In the genomic region with DNA sequence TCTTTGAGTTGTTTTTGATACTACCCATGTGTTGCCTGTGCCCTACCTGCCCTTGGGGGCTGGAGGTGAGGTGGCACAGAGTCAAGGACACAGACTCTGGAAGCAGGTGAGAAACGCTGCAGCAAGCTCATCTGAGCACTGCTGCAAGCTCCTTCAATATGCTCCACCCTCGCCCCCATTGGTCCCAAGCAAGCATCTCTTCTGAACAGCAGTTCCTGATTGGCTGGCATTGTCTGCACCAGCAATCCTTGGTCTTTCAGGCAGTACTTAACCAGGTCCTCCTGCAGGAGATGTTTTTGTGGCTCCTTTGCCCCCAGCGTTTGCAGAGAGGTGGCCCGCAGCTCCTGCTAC, we compare ENCODE assay signal across 8 mouse cellular contexts. TPM values are rescaled to one million over a fixed set of nuclear protein-coding genes. Genes with fewer than 3 reads are reported as not detected.
DNase-seq lines count a peak whose midpoint lies in the region; ATAC-seq and TF ChIP-seq lines count a peak whose summit lies in the region.

No protein-coding gene starts in this region.

- H3K27me3 ChIP-seq in MEL (ENCODE audit: control insufficient read depth in 1 of 2, insufficient read depth in 2 of 2, low read length in 2 of 2), result no peaks in the 10 kb centered on the region
- H3K27me3 ChIP-seq in embryonic facial prominence, embryonic 14.5 days (replicated peaks; ENCODE audit: control insufficient read depth, insufficient read depth, low read length), result no peaks in the 10 kb centered on the region
- H3K27me3 ChIP-seq in intestine, embryonic 16.5 days (replicated peaks; ENCODE audit: control insufficient read depth, insufficient read depth, low read length), result no peaks in the 10 kb centered on the region
- no peaks in the 10 kb centered on the region for H3K27me3 ChIP-seq in midbrain, embryonic 11.5 days (ENCODE audit: control insufficient read depth, insufficient read depth, low read length)

- TF ChIP-seq POLR2A in MEL (IDR thresholded peaks at IDR 0.05; ENCODE audit: control insufficient read depth in 1 of 2, insufficient read depth in 1 of 2, low read depth in 1 of 2, low read length in 2 of 2, poor library complexity in 1 of 2), result no peak

- H3K9me3 ChIP-seq in MEL (replicated peaks; ENCODE audit: insufficient read depth, low read length), result no peaks in the 10 kb centered on the region
- no peaks in the 10 kb centered on the region for H3K9me3 ChIP-seq in embryonic facial prominence, embryonic 14.5 days (ENCODE audit: control insufficient read depth, low read length)
- H3K9me3 ChIP-seq in intestine, embryonic 16.5 days (ENCODE audit: control insufficient read depth, low read length), result no peaks in the 10 kb centered on the region
- no peaks in the 10 kb centered on the region for H3K9me3 ChIP-seq in midbrain, embryonic 11.5 days (ENCODE audit: control insufficient read depth, low read length)

- no peak for TF ChIP-seq EP300 in MEL (IDR thresholded peaks at IDR 0.05; ENCODE audit: low read depth in 1 of 2, low read length in 2 of 2)

- H3K4me3 ChIP-seq in MEL (ENCODE audit: control insufficient read depth in 1 of 2, insufficient read depth in 1 of 2, low read depth in 2 of 2, low read length in 2 of 2), result no peak overlapping the region
- no peak overlapping the region for H3K4me3 ChIP-seq in embryonic facial prominence, embryonic 14.5 days (ENCODE audit: low read depth, low read length)
- no peak overlapping the region for H3K4me3 ChIP-seq in intestine, embryonic 16.5 days (ENCODE audit: low read length)
- no peak overlapping the region for H3K4me3 ChIP-seq in midbrain, embryonic 11.5 days (ENCODE audit: low read depth, low read length)
- H3K4me3 ChIP-seq in gastrocnemius, adult 2 months, result no peak overlapping the region

- H3K36me3 ChIP-seq in MEL (ENCODE audit: control insufficient read depth in 1 of 2, insufficient read depth in 2 of 2, low read length in 2 of 2), result no peaks in the 10 kb centered on the region
- no peaks in the 10 kb centered on the region for H3K36me3 ChIP-seq in embryonic facial prominence, embryonic 14.5 days (ENCODE audit: control insufficient read depth, insufficient read depth, low read length)
- H3K36me3 ChIP-seq in intestine, embryonic 16.5 days (ENCODE audit: control insufficient read depth, insufficient read depth, low read length), result no peaks in the 10 kb centered on the region
- no peaks in the 10 kb centered on the region for H3K36me3 ChIP-seq in midbrain, embryonic 11.5 days (ENCODE audit: control insufficient read depth, insufficient read depth, low read length)

- H3K4me2 ChIP-seq in embryonic facial prominence, embryonic 14.5 days (ENCODE audit: low read depth, low read length), result peak overlapping the region; percentile 52
- peak overlapping the region; percentile 44; the same call in 1 of the 2 replicates for H3K4me2 ChIP-seq in intestine, embryonic 16.5 days (ENCODE audit: low read depth, low read length)
- H3K4me2 ChIP-seq in midbrain, embryonic 11.5 days, result no peak overlapping the region

- no peak overlapping the region for H3K27ac ChIP-seq in MEL (ENCODE audit: control insufficient read depth, low read depth, low read length)
- H3K27ac ChIP-seq in embryonic facial prominence, embryonic 14.5 days (replicated peaks; ENCODE audit: low read depth, low read length), result no peak overlapping the region; the same call in 1 of the 2 replicates
- H3K27ac ChIP-seq in intestine, embryonic 16.5 days (ENCODE audit: low read length), result no peak overlapping the region
- H3K27ac ChIP-seq in midbrain, embryonic 11.5 days (ENCODE audit: low read depth, low read length), result no peak overlapping the region
- no peak overlapping the region for H3K27ac ChIP-seq in gastrocnemius, adult 2 months

- intact Hi-C loops in gastrocnemius, adult 2 months (cut with DNase I), result no loop called here

- no peak overlapping the region for H3K9ac ChIP-seq in MEL (ENCODE audit: control insufficient read depth, low read depth, low read length, poor library complexity, severe bottlenecking)
- H3K9ac ChIP-seq in embryonic facial prominence, embryonic 14.5 days (ENCODE audit: low read depth, low read length), result peak overlapping the region; percentile 32
- H3K9ac ChIP-seq in intestine, embryonic 16.5 days (ENCODE audit: low read depth, low read length), result no peak overlapping the region
- H3K9ac ChIP-seq in midbrain, embryonic 11.5 days (ENCODE audit: low read length), result no peak overlapping the region

- no peaks in the 10 kb centered on the region for H3K79me2 ChIP-seq in MEL (ENCODE audit: control insufficient read depth, insufficient read depth, low read length, poor library complexity)

- no peak for TF ChIP-seq RAD21 in MEL (IDR thresholded peaks at IDR 0.05; ENCODE audit: low read depth, low read length)

- TF ChIP-seq CTCF in MEL (IDR thresholded peaks at IDR 0.05 in 2 of 3, conservative IDR thresholded peaks at IDR 0.05 in 1 of 3; ENCODE audit: control insufficient read depth in 1 of 3, insufficient read depth in 1 of 3, low read depth in 2 of 3, low read length in 3 of 3, poor library complexity in 1 of 3, severe bottlenecking in 1 of 3), result no peak
- TF ChIP-seq CTCF in gastrocnemius, adult 2 months (IDR thresholded peaks at IDR 0.05), result no peak

- 30% methylated on average over 4 of the region's 4 CpGs for WGBS in embryonic facial prominence, embryonic 14.5 days
- 51% methylated on average over 4 of the region's 4 CpGs for WGBS in intestine, embryonic 16.5 days
- 51% methylated on average over 4 of the region's 4 CpGs for WGBS in midbrain, embryonic 11.5 days

- H3K4me1 ChIP-seq in MEL (ENCODE audit: control insufficient read depth in 1 of 2, insufficient read depth in 2 of 2, low read length in 2 of 2), result no peaks in the 10 kb centered on the region
- 0 out of 2 replicates have a peak, but pooled peaks cover 4% of the 10 kb centered on the region for H3K4me1 ChIP-seq in embryonic facial prominence, embryonic 14.5 days (ENCODE audit: control insufficient read depth, insufficient read depth, low read length)
- H3K4me1 ChIP-seq in intestine, embryonic 16.5 days (ENCODE audit: control insufficient read depth, insufficient read depth, low read length), result peaks cover 6% of the 10 kb centered on the region; the same call in 1 of the 2 replicates
- H3K4me1 ChIP-seq in midbrain, embryonic 11.5 days (ENCODE audit: control insufficient read depth, insufficient read depth, low read length), result peaks cover 12% of the 10 kb centered on the region

- peak; percentile 16 for DNase-seq in MEL (ENCODE audit: low read depth, low spot score)
- no peak for DNase-seq in embryonic facial prominence, embryonic 14.5 days (ENCODE audit: low spot score)
- no peak for DNase-seq in midbrain, embryonic 11.5 days (ENCODE audit: low spot score, missing footprints)
- no peak for DNase-seq in spleen, postnatal 4 days (ENCODE audit: low spot score in 2 of 2)
- DNase-seq in thymus, adult 18-20 months, result no peak
- no peak for DNase-seq in adrenal gland, postnatal 36 days
- no peak for DNase-seq in gastrocnemius, adult 2 months

- no peak for ATAC-seq in embryonic facial prominence, embryonic 14.5 days (ENCODE audit: low read depth)
- ATAC-seq in intestine, embryonic 16.5 days, result peak; percentile 11; the same call in 1 of the 2 replicates
- ATAC-seq in midbrain, embryonic 11.5 days (ENCODE audit: low FRiP score), result peak; percentile 36; the same call in 1 of the 2 replicates

TF ChIP-seq in MEL, 35 proteins besides CTCF, POLR2A, EP300 and RAD21 (continues in another document):
- TF ChIP-seq GATA1 (IDR thresholded peaks at IDR 0.05; ENCODE audit: low read depth, low read length) (no peak), ETS1 (IDR thresholded peaks at IDR 0.05; ENCODE audit: low read depth, low read length) (no peak), MXI1 (IDR thresholded peaks at IDR 0.05; ENCODE audit: low read depth, low read length) (no peak), POLR2AphosphoS5 (IDR thresholded peaks at IDR 0.05; ENCODE audit: borderline replicate concordance, low read depth, low read length) (no peak), ZKSCAN1 (IDR thresholded peaks at IDR 0.05; ENCODE audit: low read depth, low read length) (no peak), MAZ (IDR thresholded peaks at IDR 0.05; ENCODE audit: low read depth, low read length) (no peak), ZNF384 (IDR thresholded peaks at IDR 0.05; ENCODE audit: low read depth, low read length) (no peak), USF1 (IDR thresholded peaks at IDR 0.05; ENCODE audit: low read depth, low read length) (no peak), NRF1 (IDR thresholded peaks at IDR 0.05; ENCODE audit: insufficient read depth, low read depth, low read length, poor library complexity, severe bottlenecking) (no peak), SIN3A (IDR thresholded peaks at IDR 0.05; ENCODE audit: low read length) (no peak)

RNA-seq across cellular contexts. Expression of a gene that starts 34.6 kb away (rescaled TPM):
- total RNA-seq in MEL (2012; rRNA removed), result not detected in 2 replicates
- polyA plus RNA-seq in MEL (2012; ENCODE audit: insufficient read depth in 1 of 2, insufficient read length in 2 of 2, low read depth in 1 of 2, low replicate concordance in 2 of 2, missing spikeins in 1 of 2), result not detected
- 1.3 and 1.5 TPM in 2 replicates for polyA plus RNA-seq in embryonic facial prominence, embryonic 14.5 days (2014; fragmentation: Nextera tagmentation; extraction: Ambion mirVana)
- polyA plus RNA-seq in intestine, embryonic 16.5 days (2015; fragmentation: Nextera tagmentation; extraction: Ambion mirVana), result 0.07 and 0.16 TPM in 2 replicates
- polyA plus RNA-seq in midbrain, embryonic 11.5 days (2014; fragmentation: Nextera tagmentation; extraction: Ambion mirVana), result 4.5 and 5.7 TPM in 2 replicates
- total RNA-seq in adrenal gland, postnatal 36 days (2021), result 1 to 10 TPM; 1.0 to 1.2 TPM
- total RNA-seq in gastrocnemius, adult 2 months (2021), result 1 to 10 TPM in 1 of 2 experiments, under 1 TPM in 1; 0.59 to 1.4 TPM

RNA-seq across cellular contexts. Expression of a gene that starts 41.2 kb away (rescaled TPM):
- 297 and 388 TPM in 2 replicates for total RNA-seq in MEL (2012; rRNA removed)
- 100 to 1,000 TPM; 243 to 846 TPM for polyA plus RNA-seq in MEL (2012; ENCODE audit: insufficient read depth in 1 of 2, insufficient read length in 2 of 2, low read depth in 1 of 2, low replicate concordance in 2 of 2, missing spikeins in 1 of 2)
- polyA plus RNA-seq in embryonic facial prominence, embryonic 14.5 days (2014; fragmentation: Nextera tagmentation; extraction: Ambion mirVana), result 283 and 285 TPM in 2 replicates
- 247 and 266 TPM in 2 replicates for polyA plus RNA-seq in intestine, embryonic 16.5 days (2015; fragmentation: Nextera tagmentation; extraction: Ambion mirVana)
- 364 and 404 TPM in 2 replicates for polyA plus RNA-seq in midbrain, embryonic 11.5 days (2014; fragmentation: Nextera tagmentation; extraction: Ambion mirVana)
- 10 to 100 TPM; 12.3 to 14.5 TPM for total RNA-seq in adrenal gland, postnatal 36 days (2021)
- total RNA-seq in gastrocnemius, adult 2 months (2021), result not detected

RNA-seq across cellular contexts. Expression of a gene that starts 47.6 kb away (rescaled TPM):
- total RNA-seq in MEL (2012; rRNA removed), result 23.4 and 26.0 TPM in 2 replicates
- polyA plus RNA-seq in MEL (2012; ENCODE audit: insufficient read depth in 1 of 2, insufficient read length in 2 of 2, low read depth in 1 of 2, low replicate concordance in 2 of 2, missing spikeins in 1 of 2), result 10 to 100 TPM; 28.5 to 76.4 TPM
- 30.8 and 31.4 TPM in 2 replicates for polyA plus RNA-seq in embryonic facial prominence, embryonic 14.5 days (2014; fragmentation: Nextera tagmentation; extraction: Ambion mirVana)
- polyA plus RNA-seq in intestine, embryonic 16.5 days (2015; fragmentation: Nextera tagmentation; extraction: Ambion mirVana), result 23.7 and 28.9 TPM in 2 replicates
- 22.7 and 28.5 TPM in 2 replicates for polyA plus RNA-seq in midbrain, embryonic 11.5 days (2014; fragmentation: Nextera tagmentation; extraction: Ambion mirVana)
- total RNA-seq in adrenal gland, postnatal 36 days (2021), result 10 to 100 TPM; 20.9 to 24.8 TPM
- total RNA-seq in gastrocnemius, adult 2 months (2021), result 10 to 100 TPM; 11.1 to 11.7 TPM
